Mouse (Mus musculus): ENCODE results near the gene Smarcal1. TPM values are rescaled to one million over a fixed set of nuclear protein-coding genes. Genes with fewer than 3 reads are reported as not detected.

The Smarcal1 gene
- polyA plus RNA-seq, 1 experiment: 47.7 TPM

DNA sequence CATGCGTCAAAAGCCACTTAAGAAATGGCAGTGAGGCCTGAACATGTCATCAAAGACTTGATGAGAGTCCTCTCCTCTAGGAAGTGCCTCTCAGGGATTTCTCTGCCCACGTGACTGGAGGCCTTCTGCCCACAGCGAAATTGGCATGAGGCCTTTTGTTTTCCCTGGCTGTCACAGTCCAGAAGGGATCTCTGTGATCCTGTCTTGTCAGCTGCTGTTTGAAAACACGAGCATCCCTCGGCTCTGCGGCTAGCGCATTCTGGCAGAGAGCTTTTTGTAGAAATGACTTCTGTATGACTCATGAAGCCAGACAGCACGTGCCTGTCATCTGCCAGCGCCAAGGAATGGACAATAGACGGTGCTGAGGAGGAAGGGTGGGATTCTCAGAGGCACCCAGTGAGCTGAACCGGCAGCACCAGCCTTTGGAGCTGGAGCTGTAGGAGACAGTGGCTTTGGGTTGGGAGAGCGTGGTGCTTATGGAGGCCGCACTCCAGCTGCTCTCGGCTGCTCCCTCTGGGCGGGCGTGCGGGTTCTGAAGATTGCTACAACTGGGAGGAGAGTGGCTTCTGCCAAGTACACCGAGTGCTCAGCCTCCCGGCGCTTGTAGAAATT is 10.4 kb downstream of the Smarcal1 start:
- H3K27ac ChIP-seq (ENCODE audit: insufficient read depth, low read length): peak overlapping the region; percentile 60
- TF ChIP-seq POLR2A (IDR thresholded peaks at IDR 0.05; ENCODE audit: borderline replicate concordance, insufficient read depth, low read length): no peak
- TF ChIP-seq CTCF (IDR thresholded peaks at IDR 0.05; ENCODE audit: borderline replicate concordance, insufficient read depth, low read depth, low read length): no peak
- H3K27me3 ChIP-seq (ENCODE audit: control insufficient read depth, insufficient read depth, low read length): no peaks in the 10 kb centered on the region
- H3K4me1 ChIP-seq (ENCODE audit: control insufficient read depth, insufficient read depth, low read length): peaks cover 7% of the 10 kb centered on the region
- H3K4me3 ChIP-seq (replicated peaks; ENCODE audit: insufficient read depth, low read depth, low read length): no peak overlapping the region
- WGBS: 14% methylated on average over 20 of the region's 20 CpGs
- peak; percentile 64 to 78 for DNase-seq

DNA sequence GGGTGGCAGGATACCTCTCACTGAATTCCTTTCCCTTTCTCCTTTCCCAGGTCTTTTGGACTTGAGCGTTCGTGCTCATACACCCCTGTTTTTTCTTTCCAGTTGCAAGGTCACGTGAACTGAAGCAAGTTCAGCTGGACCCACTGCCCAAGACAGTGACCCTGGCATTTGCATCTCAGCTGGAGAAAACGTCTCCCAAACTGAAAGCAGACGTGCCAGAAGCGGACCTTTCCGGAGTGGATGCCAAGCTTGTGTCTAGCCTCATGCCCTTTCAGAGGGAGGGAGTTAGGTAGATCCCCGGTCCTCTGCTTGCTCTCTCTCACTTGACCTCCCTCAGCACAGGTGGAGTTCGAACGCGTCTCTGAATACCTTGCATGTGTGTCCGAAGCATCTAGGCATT is 12.6 kb downstream of the Smarcal1 start:
- Histone ChIP-seq H3K4me1 (ENCODE audit: control insufficient read depth, insufficient read depth, low read length) (peaks cover 15% of the 10 kb centered on the region), H3K4me3 (replicated peaks; ENCODE audit: insufficient read depth, low read depth, low read length) (no peak overlapping the region), H3K27ac (ENCODE audit: insufficient read depth, low read length) (no peak overlapping the region), H3K27me3 (ENCODE audit: control insufficient read depth, insufficient read depth, low read length) (no peaks in the 10 kb centered on the region)
- WGBS: 89% methylated on average over 12 of the region's 12 CpGs
- TF ChIP-seq CTCF (IDR thresholded peaks at IDR 0.05; ENCODE audit: borderline replicate concordance, insufficient read depth, low read depth, low read length) (no peak), POLR2A (IDR thresholded peaks at IDR 0.05; ENCODE audit: borderline replicate concordance, insufficient read depth, low read length) (no peak)
- no peak for DNase-seq

- Histone ChIP-seq H3K4me3 (replicated peaks; ENCODE audit: insufficient read depth, low read depth, low read length) (no peak overlapping the region), H3K27me3 (ENCODE audit: control insufficient read depth, insufficient read depth, low read length) (no peaks in the 10 kb centered on the region), H3K27ac (ENCODE audit: insufficient read depth, low read length) (no peak overlapping the region), H3K4me1 (ENCODE audit: control insufficient read depth, insufficient read depth, low read length) (peaks cover 15% of the 10 kb centered on the region)
- TF ChIP-seq CTCF (IDR thresholded peaks at IDR 0.05; ENCODE audit: borderline replicate concordance, insufficient read depth, low read depth, low read length) (no peak), POLR2A (IDR thresholded peaks at IDR 0.05; ENCODE audit: borderline replicate concordance, insufficient read depth, low read length) (no peak)
- DNase-seq: no peak
- 68% methylated on average over 5 of the region's 5 CpGs for WGBS
Measured at GRCm38 (mm10) chr1:72596231-72596630, 13.2 kb downstream of the Smarcal1 start.

GRCm38 (mm10) chr1:72599146-72600101 is 16.4 kb downstream of the Smarcal1 start:
- TF ChIP-seq POLR2A (IDR thresholded peaks at IDR 0.05; ENCODE audit: borderline replicate concordance, insufficient read depth, low read length) (no peak), CTCF (IDR thresholded peaks at IDR 0.05; ENCODE audit: borderline replicate concordance, insufficient read depth, low read depth, low read length) (no peak)
- 48% methylated on average over 21 of the region's 21 CpGs for WGBS

DNA sequence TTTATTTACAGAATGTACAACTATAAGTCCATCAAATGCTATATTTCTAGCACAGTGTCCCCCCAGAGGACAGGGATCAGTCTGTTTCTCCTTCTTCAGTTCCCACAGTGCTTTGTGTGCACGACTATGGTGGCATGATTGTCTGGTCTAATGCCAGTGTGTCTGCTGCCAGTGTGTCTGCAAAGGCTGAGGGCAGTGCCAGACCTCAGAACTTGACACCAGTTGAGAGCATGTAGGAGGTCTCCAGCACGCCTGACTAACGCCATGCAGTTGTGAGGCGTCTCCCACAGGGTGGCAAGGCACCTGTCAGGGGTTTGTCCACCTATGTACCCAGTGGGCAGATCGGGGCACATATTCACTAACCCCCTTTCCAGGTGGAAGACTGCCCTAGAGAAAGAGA is 17.7 kb downstream of the Smarcal1 start:
- TF ChIP-seq CTCF (IDR thresholded peaks at IDR 0.05; ENCODE audit: borderline replicate concordance, insufficient read depth, low read depth, low read length): no peak
- 40% methylated on average over 5 of the region's 5 CpGs for WGBS

More at GRCm38 (mm10) chr1:72599146-72600101, 16.4 kb downstream of the Smarcal1 start:
- Histone ChIP-seq H3K4me1 (ENCODE audit: control insufficient read depth, insufficient read depth, low read length) (peaks cover 8% of the 10 kb centered on the region; the same call in 1 of the 2 replicates), H3K4me3 (replicated peaks; ENCODE audit: insufficient read depth, low read depth, low read length) (no peak overlapping the region), H3K27me3 (ENCODE audit: control insufficient read depth, insufficient read depth, low read length) (no peaks in the 10 kb centered on the region), H3K27ac (ENCODE audit: insufficient read depth, low read length) (no peak overlapping the region)
- DNase-seq: no peak

DNA sequence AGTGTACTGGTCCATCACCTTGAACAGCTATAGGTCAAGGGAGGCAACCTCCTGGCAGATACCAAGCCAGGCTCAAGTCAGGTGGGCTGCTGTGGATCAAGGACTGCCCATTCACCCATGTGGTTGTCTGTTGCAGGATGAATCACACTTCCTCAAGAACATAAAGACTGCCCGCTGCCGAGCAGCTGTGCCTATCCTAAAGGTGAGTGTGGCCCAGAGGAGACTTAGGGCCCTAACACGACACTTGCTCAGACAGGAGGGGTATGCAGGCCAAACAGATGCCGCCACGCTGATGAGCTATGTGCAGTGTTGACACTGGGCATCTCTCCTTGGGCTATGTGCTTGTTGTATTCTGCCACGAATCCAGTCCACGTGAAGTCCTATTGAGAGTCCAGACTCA is 18.2 kb downstream of the Smarcal1 start:
- no peak overlapping the region for H3K4me3 ChIP-seq (replicated peaks; ENCODE audit: insufficient read depth, low read depth, low read length)
- H3K27ac ChIP-seq (ENCODE audit: insufficient read depth, low read length): no peak overlapping the region
- H3K27me3 ChIP-seq (ENCODE audit: control insufficient read depth, insufficient read depth, low read length): no peaks in the 10 kb centered on the region
- peaks cover 8% of the 10 kb centered on the region; the same call in 1 of the 2 replicates for H3K4me1 ChIP-seq (ENCODE audit: control insufficient read depth, insufficient read depth, low read length)
- 76% methylated on average over 7 of the region's 7 CpGs for WGBS
- TF ChIP-seq CTCF (IDR thresholded peaks at IDR 0.05; ENCODE audit: borderline replicate concordance, insufficient read depth, low read depth, low read length) (no peak), POLR2A (IDR thresholded peaks at IDR 0.05; ENCODE audit: borderline replicate concordance, insufficient read depth, low read length) (no peak)
- DNase-seq: no peak

More for the DNA sequence above, 17.7 kb downstream of the Smarcal1 start:
- Histone ChIP-seq H3K4me3 (replicated peaks; ENCODE audit: insufficient read depth, low read depth, low read length) (no peak overlapping the region), H3K27ac (ENCODE audit: insufficient read depth, low read length) (no peak overlapping the region), H3K4me1 (ENCODE audit: control insufficient read depth, insufficient read depth, low read length) (peaks cover 8% of the 10 kb centered on the region; the same call in 1 of the 2 replicates), H3K27me3 (ENCODE audit: control insufficient read depth, insufficient read depth, low read length) (no peaks in the 10 kb centered on the region)
- DNase-seq: no peak

- Histone ChIP-seq H3K27me3 (ENCODE audit: control insufficient read depth, insufficient read depth, low read length) (no peaks in the 10 kb centered on the region), H3K4me1 (ENCODE audit: control insufficient read depth, insufficient read depth, low read length) (peaks cover 8% of the 10 kb centered on the region; the same call in 1 of the 2 replicates), H3K27ac (ENCODE audit: insufficient read depth, low read length) (no peak overlapping the region), H3K4me3 (replicated peaks; ENCODE audit: insufficient read depth, low read depth, low read length) (no peak overlapping the region)
- DNase-seq: no peak
- no peak for TF ChIP-seq POLR2A (IDR thresholded peaks at IDR 0.05; ENCODE audit: borderline replicate concordance, insufficient read depth, low read length)
- no peak for TF ChIP-seq CTCF (IDR thresholded peaks at IDR 0.05; ENCODE audit: borderline replicate concordance, insufficient read depth, low read depth, low read length)
- 92% methylated on average over 5 of the region's 5 CpGs for WGBS
Measured at GRCm38 (mm10) chr1:72602186-72602585, 19.1 kb downstream of the Smarcal1 start.

All from cerebellum, adult 2 months (tissue).